Mouse (Mus musculus) retina, postnatal 1 day (tissue): ENCODE results near the gene 1700016H13Rik.

Experiments
- DNase-seq: peaks from one replicate; pipeline ENCODE4 v3.0.0-alpha.2; 2012

Gene 1700016H13Rik

GRCm38 (mm10) chr5:103598881-103599280, 56.9 kb downstream of the 1700016H13Rik start:
- DNase-seq, result no peak

- DNase-seq, result no peak
These were observed 57.5 kb downstream of the 1700016H13Rik start for GRCm38 (mm10) chr5:103598264-103598663.
